Mouse (Mus musculus) CH12.LX (cell line): ENCODE results near the gene Btbd7. TPM values are rescaled to one million over a fixed set of nuclear protein-coding genes. Genes with fewer than 3 reads are reported as not detected.
A peak's percentile ranks its signal among the peaks of the same experiment; 100 is the strongest.

Experiments used
- DNase-seq: peaks from one replicate; pipeline ENCODE4 v3.0.0-alpha.2; 2013; ENCODE audit errors: extremely low read depth
- H3K27ac ChIP-seq: 2 replicates; pipeline ENCODE4 v1.5.1; 2012; ENCODE audit warnings: low read depth, mild to moderate bottlenecking, control low read depth, moderate library complexity; ENCODE audit not compliant: insufficient read depth
- H3K27me3 ChIP-seq: replicated peaks from 2 replicates; pipeline ENCODE3; 2012; ENCODE audit warnings: inconsistent platforms
- H3K36me3 ChIP-seq, 2 experiments: replicated peaks in 1 of 2; 2 replicates each; pipeline versions ENCODE3 to v1.6.1; 2012; ENCODE audit warnings: inconsistent platforms in 1 of 2, low read length in 1 of 2, mild to moderate bottlenecking in 1 of 2, mixed read lengths in 1 of 2, moderate library complexity in 1 of 2; ENCODE audit not compliant: control insufficient read depth in 1 of 2, insufficient read depth in 1 of 2
- H3K4me1 ChIP-seq, 2 experiments: 2 replicates each; pipeline ENCODE4 v1.6.1; 2012; ENCODE audit warnings: inconsistent platforms in 1 of 2, moderate library complexity in 1 of 2; ENCODE audit not compliant: insufficient read depth in 2 of 2, control insufficient read depth in 1 of 2
- H3K4me2 ChIP-seq: 2 replicates; pipeline ENCODE4 v1.6.1; 2012; ENCODE audit warnings: low read depth, mild to moderate bottlenecking, control low read depth; ENCODE audit not compliant: poor library complexity, insufficient read depth, severe bottlenecking
- H3K4me3 ChIP-seq, 3 experiments: fragments of 150-350 bp in 1 of 3; sonication (generic) in 1 of 3; replicated peaks in 1 of 3; 2 replicates each; pipeline versions ENCODE3 to v1.5.1; 2011 to 2012; ENCODE audit warnings: low read depth in 2 of 3, low read length in 2 of 3, mild to moderate bottlenecking in 2 of 3, moderate library complexity in 2 of 3, control low read depth in 1 of 3, improper control_type of control experiment in 1 of 3, inconsistent platforms in 1 of 3, mixed read lengths in 1 of 3; ENCODE audit not compliant: poor library complexity in 1 of 3
- H3K79me2 ChIP-seq: replicated peaks from 2 replicates; pipeline ENCODE4 v1.6.1; 2012; ENCODE audit warnings: mild to moderate bottlenecking, moderate library complexity; ENCODE audit not compliant: control insufficient read depth, poor library complexity, insufficient read depth, severe bottlenecking; ENCODE audit errors: extremely low read depth
- H3K9ac ChIP-seq: 2 replicates; pipeline ENCODE4 v1.6.1; 2012; ENCODE audit warnings: low read depth, mild to moderate bottlenecking, control low read depth, moderate library complexity; ENCODE audit not compliant: insufficient read depth
- H3K9me3 ChIP-seq: replicated peaks from 2 replicates; pipeline ENCODE3; 2012; ENCODE audit warnings: low read length, inconsistent platforms, mixed read lengths
- BHLHE40 ChIP-seq: IDR thresholded peaks from 2 replicates; pipeline ENCODE4 v1.6.1; 2011; ENCODE audit warnings: mild to moderate bottlenecking, low read depth, low read length, improper control_type of control experiment
- CHD1 ChIP-seq: IDR thresholded peaks from 2 replicates; pipeline ENCODE4 v1.6.1; 2012; ENCODE audit warnings: low read depth, low read length, improper control_type of control experiment, inconsistent platforms
- CHD2 ChIP-seq: IDR thresholded peaks from 2 replicates; pipeline ENCODE4 v1.6.1; 2011; ENCODE audit warnings: low read length, improper control_type of control experiment
- CTCF ChIP-seq, 2 experiments: IDR thresholded peaks in 1 of 2; conservative IDR thresholded peaks in 1 of 2; 2 replicates each; pipeline ENCODE4 v1.5.1; 2011 to 2012; ENCODE audit warnings: low read depth in 2 of 2, low read length in 2 of 2, improper control_type of control experiment in 1 of 2, inconsistent platforms in 1 of 2, mild to moderate bottlenecking in 1 of 2, moderate library complexity in 1 of 2
- E2F4 ChIP-seq: IDR thresholded peaks from 2 replicates; pipeline ENCODE4 v1.6.1; 2011; ENCODE audit warnings: low read depth, low read length, improper control_type of control experiment; ENCODE audit not compliant: insufficient replicate concordance
- ELF1 ChIP-seq: IDR thresholded peaks from 2 replicates; pipeline ENCODE4 v1.6.1; 2014; ENCODE audit warnings: low read depth, mild to moderate bottlenecking, inconsistent platforms, low read length, improper control_type of control experiment
- EP300 ChIP-seq: IDR thresholded peaks from 2 replicates; pipeline ENCODE4 v1.6.1; 2011; ENCODE audit warnings: low read length, improper control_type of control experiment
- ETS1 ChIP-seq: conservative IDR thresholded peaks from 2 replicates; pipeline ENCODE4 v1.6.1; 2012; ENCODE audit warnings: low read depth, mild to moderate bottlenecking, inconsistent platforms, low read length, improper control_type of control experiment, moderate library complexity
- GABPA ChIP-seq: IDR thresholded peaks from 2 replicates; pipeline ENCODE4 v1.6.1; 2012; ENCODE audit warnings: low read depth, low read length, improper control_type of control experiment, inconsistent platforms; ENCODE audit not compliant: insufficient replicate concordance
- HCFC1 ChIP-seq: IDR thresholded peaks from 2 replicates; pipeline ENCODE4 v1.6.1; 2012; ENCODE audit warnings: low read depth, mild to moderate bottlenecking, inconsistent platforms, low read length, improper control_type of control experiment
- IRF4 ChIP-seq: IDR thresholded peaks from 2 replicates; pipeline ENCODE4 v1.6.1; 2014; ENCODE audit warnings: low read depth, mild to moderate bottlenecking, inconsistent platforms, low read length, improper control_type of control experiment
- JUN ChIP-seq: IDR thresholded peaks from 2 replicates; pipeline ENCODE4 v1.6.1; 2011; ENCODE audit warnings: low read depth, mild to moderate bottlenecking, low read length, improper control_type of control experiment, moderate library complexity; ENCODE audit not compliant: insufficient read depth
- JUND ChIP-seq: conservative IDR thresholded peaks from 2 replicates; pipeline ENCODE4 v1.6.1; 2011; ENCODE audit warnings: low read depth, low read length, improper control_type of control experiment
- KAT2A ChIP-seq: IDR thresholded peaks from 2 replicates; pipeline ENCODE4 v1.6.1; 2012; ENCODE audit warnings: low read length, improper control_type of control experiment, inconsistent platforms; ENCODE audit not compliant: insufficient replicate concordance
- MAFK ChIP-seq: IDR thresholded peaks from 2 replicates; pipeline ENCODE4 v1.6.1; 2011; ENCODE audit warnings: low read length, improper control_type of control experiment; ENCODE audit not compliant: insufficient replicate concordance
- MAX ChIP-seq: IDR thresholded peaks from 2 replicates; pipeline ENCODE4 v1.6.1; 2011; ENCODE audit warnings: low read length, improper control_type of control experiment
- MAZ ChIP-seq: IDR thresholded peaks from 2 replicates; pipeline ENCODE4 v1.6.1; 2012; ENCODE audit warnings: low read depth, mild to moderate bottlenecking, inconsistent platforms, low read length, improper control_type of control experiment, moderate library complexity
- MEF2A ChIP-seq: IDR thresholded peaks from 2 replicates; pipeline ENCODE4 v1.6.1; 2014; ENCODE audit warnings: low read depth, mild to moderate bottlenecking, inconsistent platforms, low read length, improper control_type of control experiment, borderline replicate concordance
- MXI1 ChIP-seq: IDR thresholded peaks from 2 replicates; pipeline ENCODE4 v1.6.1; 2011; ENCODE audit warnings: mild to moderate bottlenecking, low read depth, low read length, improper control_type of control experiment
- MYC ChIP-seq: IDR thresholded peaks from 2 replicates; pipeline ENCODE4 v1.6.1; 2011; ENCODE audit warnings: low read depth, mild to moderate bottlenecking, improper control_type of control experiment, low read length
- NELFE ChIP-seq: IDR thresholded peaks from 2 replicates; pipeline ENCODE4 v1.6.1; 2011; ENCODE audit warnings: low read depth, low read length, improper control_type of control experiment
- NRF1 ChIP-seq: IDR thresholded peaks from 2 replicates; pipeline ENCODE4 v1.6.1; 2014; ENCODE audit warnings: low read depth, mild to moderate bottlenecking, inconsistent platforms, low read length, improper control_type of control experiment, moderate library complexity
- PAX5 ChIP-seq: IDR thresholded peaks from 2 replicates; pipeline ENCODE4 v1.6.1; 2012; ENCODE audit warnings: low read length, inconsistent platforms, mixed read lengths
- POLR2A ChIP-seq: IDR thresholded peaks from 2 replicates; pipeline ENCODE4 v1.6.1; 2011; ENCODE audit warnings: low read depth, mild to moderate bottlenecking, improper control_type of control experiment, low read length
- POLR2AphosphoS2 ChIP-seq: IDR thresholded peaks from 2 replicates; pipeline ENCODE4 v1.6.1; 2011; ENCODE audit warnings: low read depth, low read length, improper control_type of control experiment
- RAD21 ChIP-seq: IDR thresholded peaks from 2 replicates; pipeline ENCODE4 v1.6.1; 2011; ENCODE audit warnings: low read depth, mild to moderate bottlenecking, low read length, improper control_type of control experiment, moderate library complexity
- RCOR1 ChIP-seq: conservative IDR thresholded peaks from 2 replicates; pipeline ENCODE4 v1.6.1; 2012; ENCODE audit warnings: low read depth, mild to moderate bottlenecking, inconsistent platforms, low read length, improper control_type of control experiment
- SIN3A ChIP-seq: IDR thresholded peaks from 2 replicates; pipeline ENCODE4 v1.6.1; 2012; ENCODE audit warnings: low read length, improper control_type of control experiment, inconsistent platforms
- SMC3 ChIP-seq: IDR thresholded peaks from 2 replicates; pipeline ENCODE4 v1.6.1; 2011; ENCODE audit warnings: low read depth, low read length, improper control_type of control experiment
- TBP ChIP-seq: conservative IDR thresholded peaks from 2 replicates; pipeline ENCODE4 v1.6.1; 2011; ENCODE audit warnings: low read depth, low read length, improper control_type of control experiment
- TCF12 ChIP-seq: IDR thresholded peaks from 2 replicates; pipeline ENCODE4 v1.6.1; 2014; ENCODE audit warnings: low read depth, mild to moderate bottlenecking, inconsistent platforms, low read length, improper control_type of control experiment
- UBTF ChIP-seq: IDR thresholded peaks from 2 replicates; pipeline ENCODE4 v1.6.1; 2012; ENCODE audit warnings: low read depth, mild to moderate bottlenecking, inconsistent platforms, low read length, improper control_type of control experiment, moderate library complexity
- USF1 ChIP-seq: IDR thresholded peaks from 2 replicates; pipeline ENCODE4 v1.6.1; 2014; ENCODE audit warnings: low read depth, mild to moderate bottlenecking, inconsistent platforms, low read length, improper control_type of control experiment
- USF2 ChIP-seq: conservative IDR thresholded peaks from 2 replicates; pipeline ENCODE4 v1.6.1; 2011; ENCODE audit warnings: low read depth, low read length, improper control_type of control experiment
- ZC3H11A ChIP-seq: IDR thresholded peaks from 2 replicates; pipeline ENCODE4 v1.6.1; 2012; ENCODE audit warnings: low read depth, mild to moderate bottlenecking, inconsistent platforms, low read length, improper control_type of control experiment
- ZKSCAN1 ChIP-seq: IDR thresholded peaks from 2 replicates; pipeline ENCODE4 v1.6.1; 2012; ENCODE audit warnings: low read depth, inconsistent platforms, low read length, improper control_type of control experiment, borderline replicate concordance
- ZMIZ1 ChIP-seq: IDR thresholded peaks from 2 replicates; pipeline ENCODE4 v1.6.1; 2012; ENCODE audit warnings: low read depth, mild to moderate bottlenecking, inconsistent platforms, low read length, improper control_type of control experiment
- ZNF384 ChIP-seq: IDR thresholded peaks from 2 replicates; pipeline ENCODE4 v1.6.1; 2012; ENCODE audit warnings: low read depth, low read length, improper control_type of control experiment, inconsistent platforms
- dilution Hi-C: fragments of 300-500 bp; cut with MboI; formaldehyde crosslinking; loops from 2 replicates; pipeline ENCODE4 v1.14.3; 2020; ENCODE audit warnings: low sequenced_read_pairs; ENCODE audit not compliant: extremely low pct_unique_long_range_greater_than_20kb, extremely low pct_ligation_motif_present
- in situ Hi-C: fragments of 300-500 bp; cut with MboI; formaldehyde crosslinking; loops from 3 replicates; pipeline ENCODE4 v1.14.3; 2019; ENCODE audit warnings: low sequenced_read_pairs, low pct_ligation_motif_present, low pct_unique_long_range_greater_than_20kb, mixed read lengths
- polyA plus RNA-seq: library from polyadenylated mRNA; unstranded; fragments of >175 nt; gene quantifications from 2 replicates; pipeline ENCODE4 v1.2.1, GENCODE M21; 2012; ENCODE audit warnings: low read depth; ENCODE audit not compliant: insufficient read length
- total RNA-seq, 2 experiments: library from RNA; depleted of rRNA; stranded (reverse); fragments of 300-350 nt in 1 of 2; fragments of >200 nt in 1 of 2; gene quantifications; 2 replicates each; pipeline ENCODE4 v1.2.3; 2012 to 2014

The Btbd7 gene
- total and polyA plus RNA-seq, 3 experiments: 3.6 to 7.2 (median 5.1) TPM

GRCm38 (mm10) chr12:102761668-102762067 lies 116.6 kb downstream of the Btbd7 start:
- peaks cover 17 to 45% of the 10 kb centered on the region in 2 experiments for H3K36me3 ChIP-seq
- no peak overlapping the region for H3K4me2 ChIP-seq
- DNase-seq: no peak
- H3K9ac ChIP-seq: no peak overlapping the region
- H3K27me3 ChIP-seq: no peaks in the 10 kb centered on the region
- H3K4me1 ChIP-seq: peaks cover 6 to 59% of the 10 kb centered on the region in 2 experiments; a peak in 3 of 4 replicates
- in situ Hi-C loops (no loop called here), dilution Hi-C loops (no loop called here)
- H3K79me2 ChIP-seq: peaks cover 43% of the 10 kb centered on the region
- H3K4me3 ChIP-seq: no peak overlapping the region
- H3K9me3 ChIP-seq: no peaks in the 10 kb centered on the region
- H3K27ac ChIP-seq: no peak overlapping the region
- TF ChIP-seq CHD1 (peak; percentile 53; the same call in 1 of the 2 replicates), PAX5 (no peak), NELFE (no peak), EP300 (peak; percentile 70), ZC3H11A (no peak), BHLHE40 (no peak), JUND (peak; percentile 90), KAT2A (no peak), RAD21 (no peak), ELF1 (no peak), POLR2A (no peak), E2F4 (no peak), SMC3 (no peak), HCFC1 (no peak; the same call in 1 of the 2 replicates), MYC (no peak), NRF1 (no peak), GABPA (no peak), MEF2A (no peak), MAX (no peak), USF2 (no peak), CHD2 (no peak), ZNF384 (peak; percentile 75), CTCF (conservative IDR thresholded peaks at IDR 0.05 in 1 of 2, IDR thresholded peaks at IDR 0.05 in 1 of 2; ENCODE audit: low read depth in 2 of 2, low read length in 2 of 2) (no peak), MAFK (0 out of 2 replicates have a peak, but pooled peaks have one; percentile 18), TBP (no peak), UBTF (no peak), IRF4 (peak; percentile 80), POLR2AphosphoS2 (no peak), ZMIZ1 (no peak), USF1 (no peak), MAZ (no peak), JUN (peak; percentile 79), RCOR1 (0 out of 2 replicates have a peak, but pooled peaks have one; percentile 40), SIN3A (no peak), ZKSCAN1 (no peak), TCF12 (no peak), ETS1 (no peak; the same call in 1 of the 2 replicates), MXI1 (0 out of 2 replicates have a peak, but pooled peaks have one; percentile 33)
